Mouse (Mus musculus) MEL (cell line): ENCODE measurements around the gene Als2. TPM values are rescaled to one million over a fixed set of nuclear protein-coding genes. Genes with fewer than 3 reads are reported as not detected.

Source experiments
- DNase-seq: peaks from one replicate; pipeline ENCODE4 v3.0.0; 2011; ENCODE audit warnings: low read depth, low spot score
- H3K27ac ChIP-seq: 2 replicates; pipeline ENCODE4 v1.5.1; 2012; ENCODE audit warnings: low read depth, mild to moderate bottlenecking, control low read depth, low read length, moderate library complexity; ENCODE audit not compliant: control insufficient read depth
- H3K27me3 ChIP-seq, 2 experiments: fragments of 150-350 bp in 1 of 2; sonication (generic) in 1 of 2; 2 replicates each; pipeline ENCODE4 v1.6.1; 2012; ENCODE audit warnings: low read length in 2 of 2, mild to moderate bottlenecking in 2 of 2, improper control_type of control experiment in 1 of 2, moderate library complexity in 1 of 2; ENCODE audit not compliant: insufficient read depth in 2 of 2, control insufficient read depth in 1 of 2
- H3K36me3 ChIP-seq, 2 experiments: 2 replicates each; pipeline ENCODE4 v1.6.1; 2012 to 2014; ENCODE audit warnings: low read length in 2 of 2, improper control_type of control experiment in 1 of 2, inconsistent platforms in 1 of 2, mild to moderate bottlenecking in 1 of 2; ENCODE audit not compliant: insufficient read depth in 2 of 2, control insufficient read depth in 1 of 2
- H3K4me1 ChIP-seq, 2 experiments: fragments of 150-350 bp in 1 of 2; sonication (generic) in 1 of 2; 2 replicates each; pipeline ENCODE4 v1.6.1; 2012; ENCODE audit warnings: low read length in 2 of 2, improper control_type of control experiment in 1 of 2, mild to moderate bottlenecking in 1 of 2; ENCODE audit not compliant: insufficient read depth in 2 of 2, control insufficient read depth in 1 of 2
- H3K4me3 ChIP-seq, 2 experiments: fragments of 150-350 bp in 1 of 2; sonication (generic) in 1 of 2; 2 replicates each; pipeline ENCODE4 v1.5.1; 2012; ENCODE audit warnings: low read depth in 2 of 2, low read length in 2 of 2, mild to moderate bottlenecking in 2 of 2, moderate library complexity in 2 of 2, control low read depth in 1 of 2, improper control_type of control experiment in 1 of 2; ENCODE audit not compliant: control insufficient read depth in 1 of 2, insufficient read depth in 1 of 2
- H3K79me2 ChIP-seq: 2 replicates; pipeline ENCODE4 v1.6.1; 2012; ENCODE audit warnings: mild to moderate bottlenecking, low read length, moderate library complexity; ENCODE audit not compliant: control insufficient read depth, poor library complexity, insufficient read depth
- H3K9ac ChIP-seq: 2 replicates; pipeline ENCODE4 v1.6.1; 2012; ENCODE audit warnings: low read depth, mild to moderate bottlenecking, control low read depth, low read length, moderate library complexity; ENCODE audit not compliant: control insufficient read depth, poor library complexity, severe bottlenecking
- H3K9me3 ChIP-seq: fragments of 150-350 bp; sonication (generic); replicated peaks from 2 replicates; pipeline ENCODE4 v1.6.1; 2012; ENCODE audit warnings: mild to moderate bottlenecking, low read length, improper control_type of control experiment, moderate library complexity; ENCODE audit not compliant: insufficient read depth
- BHLHE40 ChIP-seq: IDR thresholded peaks from 2 replicates; pipeline ENCODE4 v1.6.1; 2012; ENCODE audit warnings: low read depth, mild to moderate bottlenecking, inconsistent platforms, low read length, improper control_type of control experiment, borderline replicate concordance
- CHD1 ChIP-seq: IDR thresholded peaks from 2 replicates; pipeline ENCODE4 v1.6.1; 2012; ENCODE audit warnings: low read depth, mild to moderate bottlenecking, inconsistent platforms, low read length, improper control_type of control experiment
- CTCF ChIP-seq, 3 experiments: IDR thresholded peaks in 2 of 3; conservative IDR thresholded peaks in 1 of 3; 2 replicates each; pipeline ENCODE4 v1.5.1; 2011 to 2012; ENCODE audit warnings: low read length in 3 of 3, low read depth in 2 of 3, mild to moderate bottlenecking in 2 of 3, improper control_type of control experiment in 1 of 3, inconsistent platforms in 1 of 3, mixed read lengths in 1 of 3, moderate library complexity in 1 of 3; ENCODE audit not compliant: control insufficient read depth in 1 of 3, insufficient read depth in 1 of 3, poor library complexity in 1 of 3, severe bottlenecking in 1 of 3
- ELF1 ChIP-seq: IDR thresholded peaks from 2 replicates; pipeline ENCODE4 v1.6.1; 2014; ENCODE audit warnings: low read depth, mild to moderate bottlenecking, inconsistent platforms, low read length, improper control_type of control experiment, moderate library complexity
- ETS1 ChIP-seq: IDR thresholded peaks from 2 replicates; pipeline ENCODE4 v1.6.1; 2012; ENCODE audit warnings: low read depth, mild to moderate bottlenecking, inconsistent platforms, low read length, improper control_type of control experiment, moderate library complexity
- GATA1 ChIP-seq: IDR thresholded peaks from 2 replicates; pipeline ENCODE4 v1.6.1; 2011; ENCODE audit warnings: low read depth, low read length, improper control_type of control experiment
- HCFC1 ChIP-seq: IDR thresholded peaks from 2 replicates; pipeline ENCODE4 v1.6.1; 2012; ENCODE audit warnings: low read depth, mild to moderate bottlenecking, inconsistent platforms, low read length, improper control_type of control experiment, moderate library complexity
- KAT2A ChIP-seq: conservative IDR thresholded peaks from 2 replicates; pipeline ENCODE4 v1.6.1; 2012; ENCODE audit warnings: low read depth, low read length, improper control_type of control experiment, inconsistent platforms
- MAZ ChIP-seq: IDR thresholded peaks from 2 replicates; pipeline ENCODE4 v1.6.1; 2012; ENCODE audit warnings: low read depth, mild to moderate bottlenecking, inconsistent platforms, low read length, improper control_type of control experiment
- MYC ChIP-seq: IDR thresholded peaks from 2 replicates; pipeline ENCODE4 v1.6.1; 2011; ENCODE audit warnings: low read depth, mild to moderate bottlenecking, low read length, improper control_type of control experiment, moderate library complexity
- POLR2A ChIP-seq, 2 experiments: IDR thresholded peaks; 2 replicates each; pipeline ENCODE4 v1.6.1; 2011 to 2012; ENCODE audit warnings: low read length in 2 of 2, mild to moderate bottlenecking in 2 of 2, control low read depth in 1 of 2, improper control_type of control experiment in 1 of 2, low read depth in 1 of 2, moderate library complexity in 1 of 2; ENCODE audit not compliant: control insufficient read depth in 1 of 2, insufficient read depth in 1 of 2, poor library complexity in 1 of 2
- POLR2AphosphoS2 ChIP-seq: IDR thresholded peaks from 2 replicates; pipeline ENCODE4 v1.6.1; 2011; ENCODE audit warnings: low read length, improper control_type of control experiment
- POLR2AphosphoS5 ChIP-seq: IDR thresholded peaks from 2 replicates; pipeline ENCODE4 v1.6.1; 2012; ENCODE audit warnings: low read depth, borderline replicate concordance, mild to moderate bottlenecking, inconsistent platforms, low read length, moderate library complexity, mixed read lengths
- RAD21 ChIP-seq: IDR thresholded peaks from 2 replicates; pipeline ENCODE4 v1.6.1; 2011; ENCODE audit warnings: mild to moderate bottlenecking, low read depth, low read length, improper control_type of control experiment
- TAL1 ChIP-seq: IDR thresholded peaks from 2 replicates; pipeline ENCODE4 v1.6.1; 2012; ENCODE audit warnings: mild to moderate bottlenecking, inconsistent platforms, low read length, moderate library complexity, mixed read lengths
- UBTF ChIP-seq: IDR thresholded peaks from 2 replicates; pipeline ENCODE4 v1.6.1; 2012; ENCODE audit warnings: low read depth, mild to moderate bottlenecking, inconsistent platforms, low read length, improper control_type of control experiment, moderate library complexity, borderline replicate concordance; ENCODE audit not compliant: insufficient read depth
- USF1 ChIP-seq: IDR thresholded peaks from 2 replicates; pipeline ENCODE4 v1.6.1; 2014; ENCODE audit warnings: low read depth, mild to moderate bottlenecking, inconsistent platforms, low read length, improper control_type of control experiment, moderate library complexity
- ZC3H11A ChIP-seq: IDR thresholded peaks from 2 replicates; pipeline ENCODE4 v1.6.1; 2012; ENCODE audit warnings: low read depth, mild to moderate bottlenecking, inconsistent platforms, low read length, improper control_type of control experiment
- ZMIZ1 ChIP-seq: IDR thresholded peaks from 2 replicates; pipeline ENCODE4 v1.6.1; 2012; ENCODE audit warnings: low read depth, mild to moderate bottlenecking, inconsistent platforms, low read length, improper control_type of control experiment, moderate library complexity
- ZNF384 ChIP-seq: IDR thresholded peaks from 2 replicates; pipeline ENCODE4 v1.6.1; 2012; ENCODE audit warnings: low read depth, mild to moderate bottlenecking, inconsistent platforms, low read length, improper control_type of control experiment
- polyA plus RNA-seq, 2 experiments: library from polyadenylated mRNA; stranded (reverse) in 1 of 2; unstranded in 1 of 2; fragments of >175 nt in 1 of 2; fragments of >200 nt in 1 of 2; gene quantifications; 2 replicates each; pipeline versions ENCODE4 v1.2.1 to v1.2.4; 2012; ENCODE audit warnings: low replicate concordance in 2 of 2, low read depth in 1 of 2; ENCODE audit not compliant: insufficient read length in 2 of 2, insufficient read depth in 1 of 2, missing spikeins in 1 of 2
- total RNA-seq: library from RNA; depleted of rRNA; stranded (reverse); fragments of 300-350 nt; gene quantifications from 2 replicates; pipeline ENCODE4 v1.2.3, GENCODE M21; 2012

Als2 gene
- total and polyA plus RNA-seq, 3 experiments, result 7.4 to 8.5 TPM; not detected in 1

GRCm38 (mm10) chr1:59169586-59169985 lies 67.4 kb downstream of the Als2 start:
- H3K79me2 ChIP-seq, result no peaks in the 10 kb centered on the region
- H3K4me3 ChIP-seq, result no peak overlapping the region
- H3K4me1 ChIP-seq, result peaks cover 5 to 21% of the 10 kb centered on the region in 2 experiments
- no peak for DNase-seq
- no peak for TF ChIP-seq HCFC1
- no peak overlapping the region for H3K9ac ChIP-seq
- H3K36me3 ChIP-seq, result peaks cover 0 to 23% of the 10 kb centered on the region in 2 experiments; a peak in 2 of 4 replicates
- no peaks in the 10 kb centered on the region for H3K9me3 ChIP-seq
- H3K27me3 ChIP-seq, result no peaks in the 10 kb centered on the region
- H3K27ac ChIP-seq, result no peak overlapping the region

GRCm38 (mm10) chr1:59168556-59168955 lies 68.5 kb downstream of the Als2 start:
- Histone ChIP-seq H3K9ac (no peak overlapping the region), H3K27ac (no peak overlapping the region), H3K27me3 (no peaks in the 10 kb centered on the region), H3K79me2 (no peaks in the 10 kb centered on the region), H3K36me3 (peaks cover 0 to 22% of the 10 kb centered on the region in 2 experiments; a peak in 2 of 4 replicates), H3K4me3 (no peak overlapping the region), H3K4me1 (peaks cover 5 to 21% of the 10 kb centered on the region in 2 experiments), H3K9me3 (no peaks in the 10 kb centered on the region)
- no peak for DNase-seq
- no peak for TF ChIP-seq USF1
- no peak for TF ChIP-seq POLR2AphosphoS5
- TF ChIP-seq BHLHE40, result no peak
- no peak for TF ChIP-seq MAZ
- no peak for TF ChIP-seq UBTF
- no peak for TF ChIP-seq POLR2A (IDR thresholded peaks at IDR 0.05; ENCODE audit: control insufficient read depth in 1 of 2, insufficient read depth in 1 of 2, low read depth in 1 of 2, low read length in 2 of 2, poor library complexity in 1 of 2)
- no peak for TF ChIP-seq GATA1
- no peak for TF ChIP-seq CTCF (IDR thresholded peaks at IDR 0.05 in 2 of 3, conservative IDR thresholded peaks at IDR 0.05 in 1 of 3; ENCODE audit: control insufficient read depth in 1 of 3, insufficient read depth in 1 of 3, low read depth in 2 of 3, low read length in 3 of 3, poor library complexity in 1 of 3, severe bottlenecking in 1 of 3)
- TF ChIP-seq POLR2AphosphoS2, result no peak
- no peak for TF ChIP-seq HCFC1
- no peak for TF ChIP-seq CHD1

GRCm38 (mm10) chr1:59167654-59168425 lies 69.2 kb downstream of the Als2 start:
- no peaks in the 10 kb centered on the region for H3K27me3 ChIP-seq
- H3K27ac ChIP-seq, result no peak overlapping the region
- H3K9me3 ChIP-seq, result no peaks in the 10 kb centered on the region
- H3K36me3 ChIP-seq, result peaks cover 0 to 15% of the 10 kb centered on the region in 2 experiments; a peak in 2 of 4 replicates
- TF ChIP-seq ETS1, result no peak
- TF ChIP-seq MYC, result no peak
- no peak for TF ChIP-seq ZC3H11A
- no peak for TF ChIP-seq KAT2A
- no peak for TF ChIP-seq ZNF384
- no peak for TF ChIP-seq ELF1
- TF ChIP-seq HCFC1, result no peak
- no peak for TF ChIP-seq RAD21
- TF ChIP-seq TAL1, result no peak
- no peak for TF ChIP-seq ZMIZ1
- H3K79me2 ChIP-seq, result no peaks in the 10 kb centered on the region
- H3K4me3 ChIP-seq, result no peak overlapping the region
- no peak overlapping the region for H3K9ac ChIP-seq
- DNase-seq, result no peak
- H3K4me1 ChIP-seq, result peaks cover 5 to 13% of the 10 kb centered on the region in 2 experiments
